Mouse (Mus musculus): ENCODE measurements around the gene Kdm6b.

Kdm6b gene

GRCm38 (mm10) chr11:69418481-69419442, 5.3 kb upstream of the Kdm6b start:
- DNase-seq, result peak; percentile 91

DNA sequence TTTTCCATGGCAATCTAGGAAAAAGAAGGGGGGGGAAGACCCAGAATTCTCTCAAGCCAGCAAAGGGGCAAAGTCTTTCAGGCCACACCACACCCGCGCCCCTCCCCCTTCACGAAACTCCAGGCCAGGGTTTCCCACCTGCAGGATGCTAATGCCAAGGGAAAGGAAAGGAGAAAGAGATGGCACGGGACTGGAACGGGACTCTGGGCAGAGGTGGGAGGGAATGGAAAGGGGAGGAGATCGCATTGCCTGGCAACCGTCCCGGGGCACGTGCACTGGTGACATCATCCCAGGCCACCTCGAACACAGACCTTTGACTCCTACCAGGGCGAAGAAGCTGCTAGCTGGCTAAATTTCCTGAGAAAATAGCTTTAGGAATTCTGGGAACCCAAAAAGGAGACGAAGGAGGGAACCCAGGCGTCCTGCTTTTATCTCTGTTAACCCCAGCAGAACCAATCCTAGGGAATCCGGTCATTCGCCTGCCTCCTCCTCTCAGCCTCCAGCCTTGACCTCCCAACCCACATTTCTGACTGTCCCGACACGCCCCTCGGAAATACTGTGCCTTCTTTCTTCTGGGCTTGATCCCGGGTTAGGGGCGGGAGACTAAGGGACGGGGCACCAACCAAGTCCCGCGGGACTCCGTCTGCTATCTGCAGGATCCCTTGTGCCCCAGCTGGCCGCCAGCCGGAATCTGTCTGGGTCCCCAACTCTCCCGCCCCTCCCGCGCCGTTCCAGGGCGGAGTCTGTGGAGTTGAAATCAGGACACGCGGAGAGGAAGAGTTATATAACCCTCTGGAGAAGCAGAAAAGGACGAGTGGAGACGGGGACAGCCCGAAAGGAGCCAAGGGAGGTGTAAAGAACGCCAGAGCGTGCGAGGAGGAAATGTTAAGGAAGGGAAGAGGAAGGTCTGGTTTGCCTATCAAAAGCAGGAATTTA, 4.2 kb upstream of the Kdm6b start:
- peak; percentile 87 for DNase-seq

GRCm38 (mm10) chr11:69416921-69417448, 3.5 kb upstream of the Kdm6b start:
- DNase-seq, result no peak

DNA sequence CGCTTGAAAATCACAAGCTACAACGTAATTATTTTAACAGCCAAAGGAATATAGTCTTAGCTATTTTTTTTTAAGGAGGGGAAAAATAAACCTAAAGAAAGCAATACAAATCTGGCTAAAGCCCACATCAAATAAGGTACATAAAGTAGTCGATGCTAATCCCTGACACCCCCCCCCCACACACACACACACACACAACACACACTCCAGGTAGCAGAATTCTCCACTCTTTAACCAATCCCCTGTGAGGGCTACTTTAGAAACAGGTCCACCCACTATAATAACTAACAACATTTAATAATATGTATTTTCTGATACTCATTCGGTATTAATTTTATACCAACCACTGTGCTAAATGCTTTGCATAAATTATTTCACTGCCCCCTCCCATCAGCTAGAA, 3.0 kb upstream of the Kdm6b start:
- DNase-seq, result no peak

DNA sequence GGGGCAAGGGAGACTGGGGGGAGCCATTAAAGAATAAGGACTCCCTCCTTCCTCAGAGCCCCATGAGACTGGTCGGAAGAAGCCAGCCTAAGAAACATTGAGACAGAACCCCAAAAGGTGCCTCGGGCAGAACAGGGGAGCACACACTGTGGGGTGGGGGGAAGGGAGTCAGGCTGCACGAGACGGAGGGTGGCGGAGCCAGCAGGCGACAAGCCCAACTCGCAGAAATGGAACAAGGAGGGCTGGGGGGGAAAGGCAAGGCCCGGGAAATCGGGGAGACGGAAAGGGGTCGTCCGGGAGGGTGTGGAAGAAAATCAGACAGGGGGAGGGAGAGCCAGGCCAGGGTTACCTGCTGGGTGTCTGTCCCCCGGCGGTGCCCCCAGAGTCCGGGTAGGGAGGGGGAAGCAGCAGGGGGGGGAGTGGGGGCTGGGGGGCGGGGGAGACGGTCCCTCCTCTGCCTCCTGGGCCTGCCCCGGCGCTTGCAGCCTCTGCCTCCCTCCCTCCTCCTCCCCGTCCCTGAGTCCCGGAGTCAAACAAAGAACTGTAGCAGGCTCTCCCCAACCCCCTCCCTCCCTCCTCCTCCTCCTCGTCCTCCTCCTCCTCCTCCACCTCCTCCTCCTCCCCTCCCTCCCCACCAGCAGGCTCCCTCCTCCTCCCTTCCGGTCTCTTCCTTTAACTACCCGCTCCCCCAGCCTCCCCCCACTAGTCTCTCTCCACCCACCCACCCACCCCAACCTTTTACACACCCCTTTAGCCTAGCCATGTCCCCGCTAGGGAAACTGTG, 2.4 kb upstream of the Kdm6b start:
- no peak for DNase-seq

- no peak for DNase-seq
These were observed 1.8 kb upstream of the Kdm6b start for GRCm38 (mm10) chr11:69415327-69415667.

- no peak for DNase-seq
These were observed 1.2 kb upstream of the Kdm6b start for GRCm38 (mm10) chr11:69414421-69415326.

- no peak for DNase-seq
These were observed 927 bp downstream of the Kdm6b start for GRCm38 (mm10) chr11:69412548-69412947.

DNA sequence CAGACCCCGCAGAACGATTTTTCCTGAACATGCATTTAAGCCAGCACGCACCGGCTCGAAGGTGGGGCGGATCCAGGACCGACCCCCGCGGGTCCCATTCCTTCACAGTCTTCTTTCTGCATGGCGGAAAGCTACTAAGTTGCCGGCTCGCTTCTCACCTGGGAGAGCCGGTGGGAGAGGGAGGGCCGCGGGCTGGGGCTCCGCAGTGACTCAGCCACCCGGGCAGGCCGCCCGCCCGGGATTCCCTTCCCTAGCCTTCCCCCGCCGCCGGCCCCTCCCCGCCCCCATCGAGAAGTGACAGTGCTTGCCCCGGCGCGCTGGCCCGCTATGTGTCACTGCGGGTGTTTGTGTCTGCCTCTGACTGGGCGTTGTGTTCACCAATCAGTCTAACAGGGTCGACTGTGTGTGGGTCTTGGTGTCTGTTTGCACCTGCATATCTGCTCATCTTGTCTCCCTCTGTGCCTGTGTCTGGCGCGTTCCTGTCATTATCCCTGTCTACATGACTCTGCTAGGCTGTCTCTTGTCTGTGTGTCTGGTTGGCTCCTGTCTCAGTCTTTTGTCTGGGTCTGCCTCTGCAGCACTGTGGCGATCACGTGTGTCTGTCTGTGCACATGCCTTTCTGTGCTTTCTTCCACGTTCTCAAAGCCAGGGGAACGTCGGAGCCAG, 1.8 kb downstream of the Kdm6b start:
- DNase-seq, result peak; percentile 68

DNA sequence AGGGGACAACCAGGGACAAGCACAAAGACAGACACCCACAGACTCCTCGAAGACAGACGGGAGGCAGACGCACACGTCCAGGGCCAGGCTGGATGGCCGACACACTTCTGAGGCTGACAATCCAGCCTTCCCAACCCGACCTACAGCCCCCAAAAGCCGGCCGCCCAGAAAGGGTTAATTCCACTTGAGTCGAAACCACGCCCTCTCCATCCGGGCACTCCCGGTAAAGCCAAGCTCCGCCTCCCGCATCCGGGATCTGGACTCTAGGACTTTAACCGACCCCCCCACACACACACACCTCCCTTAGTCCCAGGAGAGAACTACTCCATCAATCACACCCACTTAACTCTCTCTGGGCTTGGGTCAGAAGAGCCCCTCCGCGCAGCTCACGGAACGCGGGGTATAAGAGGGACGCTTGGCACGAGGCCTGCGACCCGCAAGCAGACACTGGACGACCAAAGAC, 2.4 kb downstream of the Kdm6b start:
- peak; percentile 91 for DNase-seq

- DNase-seq, result peak; percentile 76
These were observed 3.0 kb downstream of the Kdm6b start for GRCm38 (mm10) chr11:69410310-69411072.

GRCm38 (mm10) chr11:69410045-69410309, 3.5 kb downstream of the Kdm6b start:
- DNase-seq, result no peak

DNA sequence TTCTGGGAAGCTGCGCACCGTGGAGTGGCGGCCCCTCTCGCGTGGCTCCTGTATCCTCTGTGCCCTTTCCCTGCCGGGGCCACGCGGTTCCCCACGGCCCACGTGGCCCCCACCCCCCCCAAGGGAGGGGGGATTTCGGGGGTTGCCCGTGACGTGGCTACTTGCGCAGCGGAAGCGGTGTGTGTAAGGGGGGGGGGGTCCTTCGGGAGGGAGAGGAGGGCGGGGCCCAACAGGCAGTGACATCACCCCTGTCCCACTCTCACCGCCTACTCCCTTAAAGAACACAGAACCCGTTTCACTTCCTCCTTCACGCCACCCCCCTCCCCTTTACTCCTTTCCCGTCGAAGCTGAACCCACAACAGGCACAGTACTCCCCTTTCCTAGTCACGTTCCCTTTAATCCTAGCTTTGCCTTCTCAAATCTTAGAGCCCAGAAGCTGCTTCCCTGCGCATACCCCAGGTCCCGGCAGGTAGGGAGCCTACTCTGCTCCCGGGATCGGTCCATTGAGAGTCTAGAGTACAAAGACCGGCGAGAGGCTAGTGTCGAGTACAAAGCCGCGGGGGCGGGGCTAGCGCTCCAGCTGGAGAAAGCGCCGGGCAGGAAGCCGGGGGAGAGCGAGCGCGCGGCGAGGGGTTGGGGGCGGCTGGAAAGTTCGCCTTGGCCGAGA, 4.0 kb downstream of the Kdm6b start:
- peak; percentile 84 for DNase-seq

DNA sequence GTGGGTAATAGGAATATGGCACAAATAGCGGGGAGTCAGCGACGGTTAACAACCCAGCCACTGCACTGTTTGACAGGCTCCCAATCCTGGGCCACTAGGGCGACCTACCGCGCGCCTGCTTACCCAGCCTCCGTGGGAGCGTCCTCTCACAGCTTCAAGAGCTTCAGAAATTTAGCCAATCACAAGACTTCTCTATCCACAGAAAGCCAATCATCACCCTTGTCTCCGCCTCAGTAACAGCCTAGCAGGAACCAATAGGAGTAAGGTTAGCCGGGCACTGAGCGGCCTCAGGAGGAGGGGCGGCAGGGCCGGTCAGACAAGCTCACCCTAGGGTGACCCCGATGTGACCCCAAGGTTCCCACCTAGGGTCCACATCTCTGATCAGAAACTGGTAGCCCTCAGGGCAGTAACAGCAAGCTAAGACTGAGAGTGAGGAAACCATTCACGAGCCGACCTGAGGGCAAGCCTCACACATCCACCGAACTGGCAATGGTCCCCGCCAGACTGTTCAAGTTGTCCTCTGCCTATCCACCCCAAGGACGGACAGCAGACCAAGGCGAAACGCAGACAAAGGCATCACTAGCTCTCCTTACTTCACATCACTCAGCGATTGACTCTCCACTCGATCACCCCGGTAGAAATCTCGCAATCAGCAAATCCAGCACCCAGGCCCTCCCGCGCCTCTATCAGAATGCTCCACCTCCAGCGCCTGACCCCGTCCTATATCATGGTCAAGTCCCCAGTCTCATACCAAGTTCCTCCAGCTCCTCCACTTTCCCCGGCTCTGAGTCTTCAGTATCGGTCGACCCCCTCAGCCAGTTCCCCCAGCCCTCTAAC, 4.7 kb downstream of the Kdm6b start:
- DNase-seq, result peak; percentile 82

GRCm38 (mm10) chr11:69407724-69408004, 5.8 kb downstream of the Kdm6b start:
- DNase-seq, result no peak

DNA sequence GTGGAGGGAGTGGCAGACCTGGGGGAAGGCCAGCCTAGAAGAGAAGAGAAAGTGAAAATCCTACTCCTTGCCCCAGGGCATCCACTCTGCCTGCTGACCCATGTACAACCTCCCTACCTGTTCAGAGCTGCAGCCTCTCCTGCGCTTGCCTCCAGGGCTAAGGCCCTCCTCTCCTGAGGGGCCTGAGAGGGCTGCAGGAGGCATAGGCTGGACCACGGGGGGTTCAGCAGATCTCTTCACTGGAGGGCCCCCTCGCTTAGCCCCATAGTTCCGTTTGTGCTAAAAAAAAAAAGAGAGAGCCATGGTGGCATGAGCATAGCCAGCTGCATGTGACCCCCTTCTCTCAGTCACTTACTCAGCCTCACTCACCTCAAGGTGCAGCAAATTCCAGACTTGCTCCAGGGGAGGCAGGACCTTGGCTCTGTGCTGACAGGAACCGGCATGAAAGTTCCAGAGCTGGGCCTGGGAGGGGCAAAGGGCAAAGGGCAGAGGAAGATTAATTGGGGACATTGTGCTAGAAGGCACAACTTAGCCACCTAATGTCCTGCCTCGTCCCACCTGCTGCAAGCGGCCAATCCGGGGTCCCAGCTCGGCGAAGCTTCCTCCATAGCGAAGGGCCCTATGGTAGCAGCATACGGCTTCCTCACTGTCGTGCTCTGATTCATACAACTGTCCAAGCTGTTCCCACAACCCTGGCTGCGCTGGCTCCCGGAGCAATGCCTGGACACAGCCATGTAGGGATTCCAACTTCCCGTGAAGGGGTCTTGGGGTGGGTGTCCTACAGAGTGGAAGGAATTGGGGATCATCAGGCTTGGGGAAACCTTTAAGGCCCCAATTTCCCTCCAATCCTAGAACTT, 6.4 kb downstream of the Kdm6b start:
- DNase-seq, result no peak

- no peak for DNase-seq
These were observed 7.2 kb downstream of the Kdm6b start for GRCm38 (mm10) chr11:69406282-69406681.
